Mouse (Mus musculus): Measurements from ENCODE around the gene Gpr84. TPM values are rescaled to one million over a fixed set of nuclear protein-coding genes. Genes with fewer than 3 reads are reported as not detected.

Gene Gpr84
- polyA plus RNA-seq, 1 experiment: 0.05 TPM

- H3K79me2 ChIP-seq (ENCODE audit: control insufficient read depth, insufficient read depth): no peaks in the 10 kb centered on the region
- no peak for TF ChIP-seq POLR2A (IDR thresholded peaks at IDR 0.05; ENCODE audit: insufficient read length, low read depth)
- TF ChIP-seq REST (IDR thresholded peaks at IDR 0.05; ENCODE audit: insufficient read depth, insufficient read length): no peak
- no peak for TF ChIP-seq TCF3 (IDR thresholded peaks at IDR 0.05; ENCODE audit: insufficient read length, low read depth)
- TF ChIP-seq TCF12 (IDR thresholded peaks at IDR 0.05; ENCODE audit: insufficient read depth, poor library complexity, severe bottlenecking): no peak
- TF ChIP-seq CEBPB (IDR thresholded peaks at IDR 0.05; ENCODE audit: insufficient read depth, poor library complexity, severe bottlenecking): no peak
- no peak for TF ChIP-seq USF1 (IDR thresholded peaks at IDR 0.05; ENCODE audit: low read depth)
- no peak for TF ChIP-seq SRF (IDR thresholded peaks at IDR 0.05; ENCODE audit: control insufficient read depth, insufficient read length, low read depth)
- no peak for TF ChIP-seq E2F4 (IDR thresholded peaks at IDR 0.05; ENCODE audit: insufficient read depth)
- no peak for TF ChIP-seq MYOD1 (IDR thresholded peaks at IDR 0.05; ENCODE audit: control insufficient read depth in 1 of 3, insufficient read length in 2 of 3, low read depth in 2 of 3)
- no peak for TF ChIP-seq MAX (IDR thresholded peaks at IDR 0.05; ENCODE audit: low read depth)
- no peak for TF ChIP-seq POLR2AphosphoS2 (IDR thresholded peaks at IDR 0.05; ENCODE audit: insufficient read length, low read depth)
- TF ChIP-seq MYOG (IDR thresholded peaks at IDR 0.05; ENCODE audit: control insufficient read depth in 1 of 3, insufficient read depth in 1 of 3, insufficient read length in 2 of 3, low read depth in 2 of 3): no peak
- H3K4me3 ChIP-seq: no peak overlapping the region
- no peak overlapping the region for H3K4me2 ChIP-seq (ENCODE audit: low read depth)
- peaks cover 5% of the 10 kb centered on the region for H3K36me3 ChIP-seq (ENCODE audit: control insufficient read depth, insufficient read depth)
- no peaks in the 10 kb centered on the region for H3K27me3 ChIP-seq (ENCODE audit: control insufficient read depth, insufficient read depth, insufficient read length)
- H3ac ChIP-seq (ENCODE audit: control insufficient read depth, insufficient read length): no peak overlapping the region
Observed at GRCm38 (mm10) chr15:103321076-103321475, 10.7 kb upstream of the Gpr84 start.

- Histone ChIP-seq H3K79me2 (ENCODE audit: control insufficient read depth, insufficient read depth) (no peaks in the 10 kb centered on the region), H3K36me3 (ENCODE audit: control insufficient read depth, insufficient read depth) (peaks cover 5% of the 10 kb centered on the region), H3K27me3 (ENCODE audit: control insufficient read depth, insufficient read depth, insufficient read length) (no peaks in the 10 kb centered on the region), H3ac (ENCODE audit: control insufficient read depth, insufficient read length) (no peak overlapping the region), H3K4me3 (no peak overlapping the region), H3K4me2 (ENCODE audit: low read depth) (peak overlapping the region; percentile 43)
- TF ChIP-seq TCF12 (IDR thresholded peaks at IDR 0.05; ENCODE audit: insufficient read depth, poor library complexity, severe bottlenecking) (peak; percentile 53), MAX (IDR thresholded peaks at IDR 0.05; ENCODE audit: low read depth) (no peak), POLR2AphosphoS2 (IDR thresholded peaks at IDR 0.05; ENCODE audit: insufficient read length, low read depth) (no peak), POLR2A (IDR thresholded peaks at IDR 0.05; ENCODE audit: insufficient read length, low read depth) (no peak), CEBPB (IDR thresholded peaks at IDR 0.05; ENCODE audit: insufficient read depth, poor library complexity, severe bottlenecking) (no peak), MYOD1 (IDR thresholded peaks at IDR 0.05; ENCODE audit: control insufficient read depth in 1 of 3, insufficient read length in 2 of 3, low read depth in 2 of 3) (peak; percentile 61 to 78 (median 76)), E2F4 (IDR thresholded peaks at IDR 0.05; ENCODE audit: insufficient read depth) (no peak), SRF (IDR thresholded peaks at IDR 0.05; ENCODE audit: control insufficient read depth, insufficient read length, low read depth) (no peak), USF1 (IDR thresholded peaks at IDR 0.05; ENCODE audit: low read depth) (no peak), REST (IDR thresholded peaks at IDR 0.05; ENCODE audit: insufficient read depth, insufficient read length) (no peak), TCF3 (IDR thresholded peaks at IDR 0.05; ENCODE audit: insufficient read length, low read depth) (no peak), MYOG (IDR thresholded peaks at IDR 0.05; ENCODE audit: control insufficient read depth in 1 of 3, insufficient read depth in 1 of 3, insufficient read length in 2 of 3, low read depth in 2 of 3) (peak in 2 of 3 experiments; percentile 42 to 54)
Observed at GRCm38 (mm10) chr15:103318201-103318816, 7.9 kb upstream of the Gpr84 start.

GRCm38 (mm10) chr15:103317731-103318130 is 7.3 kb upstream of the Gpr84 start:
- Histone ChIP-seq H3K4me3 (no peak overlapping the region), H3ac (ENCODE audit: control insufficient read depth, insufficient read length) (no peak overlapping the region), H3K4me2 (ENCODE audit: low read depth) (peak overlapping the region; percentile 43), H3K79me2 (ENCODE audit: control insufficient read depth, insufficient read depth) (no peaks in the 10 kb centered on the region), H3K27me3 (ENCODE audit: control insufficient read depth, insufficient read depth, insufficient read length) (no peaks in the 10 kb centered on the region), H3K36me3 (ENCODE audit: control insufficient read depth, insufficient read depth) (peaks cover 5% of the 10 kb centered on the region)
- TF ChIP-seq TCF3 (IDR thresholded peaks at IDR 0.05; ENCODE audit: insufficient read length, low read depth) (no peak), POLR2AphosphoS2 (IDR thresholded peaks at IDR 0.05; ENCODE audit: insufficient read length, low read depth) (no peak), TCF12 (IDR thresholded peaks at IDR 0.05; ENCODE audit: insufficient read depth, poor library complexity, severe bottlenecking) (no peak), MYOG (IDR thresholded peaks at IDR 0.05; ENCODE audit: control insufficient read depth in 1 of 3, insufficient read depth in 1 of 3, insufficient read length in 2 of 3, low read depth in 2 of 3) (no peak)

- H3K27me3 ChIP-seq (ENCODE audit: control insufficient read depth, insufficient read depth, insufficient read length): no peaks in the 10 kb centered on the region
- TF ChIP-seq E2F4 (IDR thresholded peaks at IDR 0.05; ENCODE audit: insufficient read depth) (no peak), REST (IDR thresholded peaks at IDR 0.05; ENCODE audit: insufficient read depth, insufficient read length) (no peak), MYOD1 (IDR thresholded peaks at IDR 0.05; ENCODE audit: control insufficient read depth in 1 of 3, insufficient read length in 2 of 3, low read depth in 2 of 3) (no peak), USF1 (IDR thresholded peaks at IDR 0.05; ENCODE audit: low read depth) (no peak), MYOG (IDR thresholded peaks at IDR 0.05; ENCODE audit: control insufficient read depth in 1 of 3, insufficient read depth in 1 of 3, insufficient read length in 2 of 3, low read depth in 2 of 3) (no peak), SRF (IDR thresholded peaks at IDR 0.05; ENCODE audit: control insufficient read depth, insufficient read length, low read depth) (no peak), POLR2A (IDR thresholded peaks at IDR 0.05; ENCODE audit: insufficient read length, low read depth) (no peak)
- H3K36me3 ChIP-seq (ENCODE audit: control insufficient read depth, insufficient read depth): peaks cover 5% of the 10 kb centered on the region
- H3K4me2 ChIP-seq (ENCODE audit: low read depth): no peak overlapping the region
- H3K79me2 ChIP-seq (ENCODE audit: control insufficient read depth, insufficient read depth): no peaks in the 10 kb centered on the region
- H3K4me3 ChIP-seq: no peak overlapping the region
- no peak overlapping the region for H3ac ChIP-seq (ENCODE audit: control insufficient read depth, insufficient read length)
Observed at GRCm38 (mm10) chr15:103317120-103317519, 6.7 kb upstream of the Gpr84 start.
